Mouse (Mus musculus) forebrain, embryonic 12.5 days (tissue): ENCODE data around the gene Kcnmb4. TPM values are rescaled to one million over a fixed set of nuclear protein-coding genes. Genes with fewer than 3 reads are reported as not detected.

Experiments used
- ATAC-seq: fragments of 200-750 bp; cut with Nextera tagmentation; 2 replicates; pipeline ENCODE4 v1.8.0; 2017; ENCODE audit warnings: moderate TSS enrichment; ENCODE audit not compliant: low FRiP score
- H3K27ac ChIP-seq: fragments of 300-500 bp; sonication (generic); 2 replicates; pipeline ENCODE4 v1.5.1; 2016; ENCODE audit warnings: mild to moderate bottlenecking
- H3K27me3 ChIP-seq: fragments of 300-500 bp; sonication (generic); 2 replicates; pipeline ENCODE4 v1.6.1; 2016; ENCODE audit warnings: mild to moderate bottlenecking
- H3K36me3 ChIP-seq: fragments of 300-500 bp; sonication (generic); replicated peaks from 2 replicates; pipeline ENCODE4 v1.6.1; 2016; ENCODE audit warnings: mild to moderate bottlenecking
- H3K4me1 ChIP-seq: fragments of 300-500 bp; sonication (generic); 2 replicates; pipeline ENCODE4 v1.6.1; 2016
- H3K4me2 ChIP-seq: fragments of 300-500 bp; sonication (generic); 2 replicates; pipeline ENCODE4 v1.6.1; 2016; ENCODE audit warnings: mild to moderate bottlenecking, moderate library complexity
- H3K4me3 ChIP-seq: fragments of 300-500 bp; sonication (generic); replicated peaks from 2 replicates; pipeline ENCODE4 v1.5.1; 2016; ENCODE audit warnings: mild to moderate bottlenecking
- H3K9ac ChIP-seq: fragments of 300-500 bp; sonication (generic); 2 replicates; pipeline ENCODE4 v1.6.1; 2016; ENCODE audit warnings: mild to moderate bottlenecking
- H3K9me3 ChIP-seq: fragments of 300-500 bp; sonication (generic); 2 replicates; pipeline ENCODE4 v1.6.1; 2016
- WGBS: fragments of 180-500 bp; shearing (Covaris S2); methylation state at CpG from one replicate; pipeline ENCODE4 v1.1.7; 2016; 5-methylcytosine and 5-hydroxymethylcytosine counted together
- polyA plus RNA-seq: library from polyadenylated mRNA; unstranded; fragments of >200 nt; fragmentation: Nextera tagmentation; extraction: Ambion mirVana; gene quantifications from 2 replicates; pipeline ENCODE4 v1.2.1, GENCODE M21; 2016

Gene Kcnmb4
- polyA plus RNA-seq, 1 experiment from 2014 or later, result 10.9 TPM

- Histone ChIP-seq H3K27ac (no peak overlapping the region), H3K4me3 (no peak overlapping the region), H3K9me3 (peaks cover 5% of the 10 kb centered on the region; the same call in 1 of the 2 replicates), H3K4me1 (peaks cover 8% of the 10 kb centered on the region), H3K4me2 (no peak overlapping the region), H3K27me3 (no peaks in the 10 kb centered on the region), H3K36me3 (no peaks in the 10 kb centered on the region), H3K9ac (no peak overlapping the region)
- 72% methylated on average over 24 of the region's 24 CpGs for WGBS
- no peak for ATAC-seq
Observed at GRCm38 (mm10) chr10:116418121-116418726, 55.5 kb downstream of the Kcnmb4 start.

- WGBS, result 76% methylated on average over 5 of the region's 5 CpGs
- no peak overlapping the region for H3K9ac ChIP-seq
- H3K4me1 ChIP-seq, result peaks cover 8% of the 10 kb centered on the region
- no peak overlapping the region for H3K4me3 ChIP-seq
- ATAC-seq, result no peak
- no peaks in the 10 kb centered on the region for H3K27me3 ChIP-seq
- H3K9me3 ChIP-seq, result peaks cover 5% of the 10 kb centered on the region; the same call in 1 of the 2 replicates
- no peaks in the 10 kb centered on the region for H3K36me3 ChIP-seq
- no peak overlapping the region for H3K27ac ChIP-seq
- H3K4me2 ChIP-seq, result no peak overlapping the region
Observed at GRCm38 (mm10) chr10:116416726-116417125, 57.0 kb downstream of the Kcnmb4 start.

DNA sequence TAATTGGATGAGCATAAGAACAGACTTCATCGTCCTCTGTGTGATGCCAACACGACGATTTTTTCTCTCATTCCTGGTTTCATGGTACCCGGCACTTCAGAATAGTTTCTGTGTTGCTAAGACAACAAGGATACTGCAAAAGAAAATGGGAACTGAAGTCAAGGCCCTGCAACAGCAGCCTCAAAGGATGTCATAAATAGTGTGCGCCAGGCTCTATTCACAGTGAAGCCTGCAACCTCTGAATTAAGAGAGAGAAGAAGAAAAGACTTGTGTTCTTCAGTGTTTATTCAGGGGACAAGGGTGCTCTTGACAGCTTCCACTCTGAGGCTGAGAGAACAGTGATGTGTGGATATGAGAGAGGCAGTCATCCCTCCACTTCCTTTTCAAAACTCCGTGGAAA, 57.5 kb downstream of the Kcnmb4 start:
- Histone ChIP-seq H3K27ac (no peak overlapping the region), H3K4me2 (no peak overlapping the region), H3K27me3 (no peaks in the 10 kb centered on the region), H3K9ac (no peak overlapping the region), H3K4me3 (no peak overlapping the region), H3K36me3 (no peaks in the 10 kb centered on the region), H3K4me1 (peaks cover 8% of the 10 kb centered on the region), H3K9me3 (peaks cover 5% of the 10 kb centered on the region; the same call in 1 of the 2 replicates)
- 37% methylated on average over 6 of the region's 6 CpGs for WGBS
- ATAC-seq, result no peak; the same call in 1 of the 2 replicates

- H3K4me2 ChIP-seq, result no peak overlapping the region
- no peaks in the 10 kb centered on the region for H3K36me3 ChIP-seq
- H3K9me3 ChIP-seq, result no peaks in the 10 kb centered on the region; the same call in 1 of the 2 replicates
- H3K27me3 ChIP-seq, result no peaks in the 10 kb centered on the region
- H3K9ac ChIP-seq, result no peak overlapping the region
- no peak overlapping the region for H3K27ac ChIP-seq
- H3K4me1 ChIP-seq, result peaks cover 1% of the 10 kb centered on the region; the same call in 1 of the 2 replicates
- WGBS, result 64% methylated on average over 9 of the region's 9 CpGs
- no peak overlapping the region for H3K4me3 ChIP-seq
- ATAC-seq, result no peak
Observed at GRCm38 (mm10) chr10:116410826-116411225, 62.9 kb downstream of the Kcnmb4 start.

DNA sequence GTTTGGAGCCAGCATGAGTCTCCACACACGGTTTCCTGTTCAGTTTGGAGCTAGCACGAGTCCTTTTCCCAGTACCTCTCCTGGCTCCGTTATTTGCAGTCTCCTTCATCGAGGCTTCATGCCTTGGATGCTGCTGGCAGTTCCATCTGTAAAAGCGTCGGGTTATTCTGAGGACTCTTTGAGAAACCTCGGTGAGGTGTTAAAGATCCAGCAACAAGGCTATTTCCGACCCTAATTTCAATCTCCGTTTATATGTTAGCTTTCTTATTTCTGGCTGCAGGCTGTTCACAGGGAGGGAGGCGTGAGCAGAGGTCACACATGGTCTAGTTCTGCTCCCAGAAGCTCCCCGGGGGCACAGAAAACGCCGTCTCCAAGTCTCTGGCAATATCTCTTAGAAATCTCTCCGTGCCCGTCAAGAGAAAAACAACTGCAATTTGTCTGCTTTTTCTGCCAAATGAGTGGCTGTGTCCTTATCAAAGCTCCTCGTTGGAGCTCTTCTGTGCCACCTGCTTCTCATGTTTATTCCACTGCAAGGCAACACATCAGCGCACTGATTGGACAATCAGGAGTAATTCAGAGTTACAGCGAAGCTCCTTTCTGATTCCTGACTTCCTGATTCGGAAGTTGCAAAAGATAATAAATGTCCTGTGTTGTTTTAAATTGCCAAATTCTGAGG, 65.9 kb downstream of the Kcnmb4 start:
- no peak for ATAC-seq
- Histone ChIP-seq H3K4me2 (no peak overlapping the region), H3K36me3 (no peaks in the 10 kb centered on the region), H3K4me3 (no peak overlapping the region), H3K27me3 (no peaks in the 10 kb centered on the region), H3K9me3 (no peaks in the 10 kb centered on the region), H3K27ac (no peak overlapping the region), H3K4me1 (no peaks in the 10 kb centered on the region), H3K9ac (no peak overlapping the region)
- 76% methylated on average over 19 of the region's 19 CpGs for WGBS

DNA sequence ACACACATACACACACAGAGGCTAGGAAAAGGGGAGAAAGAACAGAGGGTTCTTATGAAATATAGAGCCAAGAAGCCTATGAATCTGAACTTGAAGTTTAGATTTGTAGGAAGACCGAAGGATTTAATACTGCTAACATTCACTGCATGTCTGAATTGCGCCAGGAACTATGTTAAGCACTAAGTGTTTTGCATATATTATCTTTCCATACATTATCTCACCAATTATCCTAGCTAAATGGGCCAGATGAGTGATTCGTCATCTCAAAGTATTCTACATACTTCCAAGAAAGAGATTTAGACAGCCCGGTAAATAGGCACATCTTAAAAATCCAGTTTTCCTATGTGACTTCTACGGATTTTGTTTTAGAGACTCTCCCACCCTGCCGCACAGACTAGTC, 68.7 kb downstream of the Kcnmb4 start:
- Histone ChIP-seq H3K9ac (no peak overlapping the region), H3K27me3 (no peaks in the 10 kb centered on the region), H3K27ac (no peak overlapping the region), H3K36me3 (no peaks in the 10 kb centered on the region), H3K9me3 (no peaks in the 10 kb centered on the region), H3K4me2 (no peak overlapping the region), H3K4me3 (no peak overlapping the region), H3K4me1 (no peaks in the 10 kb centered on the region)
- whole genome bisulfite sequencing, result 92% methylated on average over 6 of the region's 6 CpGs
- ATAC-seq, result no peak

GRCm38 (mm10) chr10:116403679-116404078, 70.0 kb downstream of the Kcnmb4 start:
- H3K36me3 ChIP-seq, result no peaks in the 10 kb centered on the region

GRCm38 (mm10) chr10:116402742-116403425, 70.8 kb downstream of the Kcnmb4 start:
- no peak for ATAC-seq
- H3K4me2 ChIP-seq, result no peak overlapping the region
- no peaks in the 10 kb centered on the region for H3K27me3 ChIP-seq
- no peak overlapping the region for H3K9ac ChIP-seq
- WGBS, result 96% methylated on average over 6 of the region's 6 CpGs
- H3K4me1 ChIP-seq, result no peaks in the 10 kb centered on the region
- H3K9me3 ChIP-seq, result no peaks in the 10 kb centered on the region
- no peaks in the 10 kb centered on the region for H3K36me3 ChIP-seq
- H3K27ac ChIP-seq, result no peak overlapping the region
- no peak overlapping the region for H3K4me3 ChIP-seq

More at GRCm38 (mm10) chr10:116403679-116404078, 70.0 kb downstream of the Kcnmb4 start:
- H3K27me3 ChIP-seq, result no peaks in the 10 kb centered on the region
- no peak overlapping the region for H3K4me2 ChIP-seq
- H3K27ac ChIP-seq, result no peak overlapping the region
- no peaks in the 10 kb centered on the region for H3K4me1 ChIP-seq
- H3K9ac ChIP-seq, result no peak overlapping the region
- no peaks in the 10 kb centered on the region for H3K9me3 ChIP-seq
- no peak for ATAC-seq
- H3K4me3 ChIP-seq, result no peak overlapping the region
- WGBS, result 76% methylated on average over 4 of the region's 4 CpGs

DNA sequence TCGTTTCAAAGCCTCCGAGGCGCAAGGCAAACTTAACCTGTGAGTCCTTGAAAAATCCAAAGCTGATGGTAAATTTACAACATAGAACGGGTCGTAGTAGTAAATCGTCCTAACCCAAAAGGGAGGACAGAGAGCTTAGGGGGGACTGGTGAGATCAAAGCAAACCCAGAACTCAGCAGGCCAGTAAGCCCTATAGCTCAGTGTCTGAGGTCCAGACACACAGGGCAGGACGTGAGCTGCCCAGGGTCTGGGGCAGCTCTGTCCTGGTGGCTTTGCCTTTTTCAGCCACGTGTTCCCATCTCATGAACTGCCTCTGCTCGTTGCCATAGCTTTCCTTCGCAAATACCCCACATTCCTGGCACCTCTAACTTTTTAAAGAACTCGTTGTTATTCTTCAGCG, 75.7 kb downstream of the Kcnmb4 start:
- no peak for ATAC-seq
- Histone ChIP-seq H3K27me3 (no peaks in the 10 kb centered on the region), H3K9me3 (no peaks in the 10 kb centered on the region), H3K4me2 (peak overlapping the region; percentile 25; the same call in 1 of the 2 replicates), H3K27ac (no peak overlapping the region), H3K4me3 (no peak overlapping the region), H3K36me3 (no peaks in the 10 kb centered on the region), H3K4me1 (no peaks in the 10 kb centered on the region), H3K9ac (no peak overlapping the region)
- WGBS, result 61% methylated on average over 12 of the region's 12 CpGs

- no peaks in the 10 kb centered on the region for H3K27me3 ChIP-seq
- H3K27ac ChIP-seq, result no peak overlapping the region
- H3K4me2 ChIP-seq, result peak overlapping the region; percentile 25; the same call in 1 of the 2 replicates
- no peaks in the 10 kb centered on the region for H3K36me3 ChIP-seq
- 36% methylated on average over 14 of the region's 14 CpGs for WGBS
- ATAC-seq, result no peak
- no peaks in the 10 kb centered on the region for H3K9me3 ChIP-seq
- H3K9ac ChIP-seq, result no peak overlapping the region
- H3K4me3 ChIP-seq, result no peak overlapping the region
- no peaks in the 10 kb centered on the region for H3K4me1 ChIP-seq
Observed at GRCm38 (mm10) chr10:116397573-116397972, 76.1 kb downstream of the Kcnmb4 start.

DNA sequence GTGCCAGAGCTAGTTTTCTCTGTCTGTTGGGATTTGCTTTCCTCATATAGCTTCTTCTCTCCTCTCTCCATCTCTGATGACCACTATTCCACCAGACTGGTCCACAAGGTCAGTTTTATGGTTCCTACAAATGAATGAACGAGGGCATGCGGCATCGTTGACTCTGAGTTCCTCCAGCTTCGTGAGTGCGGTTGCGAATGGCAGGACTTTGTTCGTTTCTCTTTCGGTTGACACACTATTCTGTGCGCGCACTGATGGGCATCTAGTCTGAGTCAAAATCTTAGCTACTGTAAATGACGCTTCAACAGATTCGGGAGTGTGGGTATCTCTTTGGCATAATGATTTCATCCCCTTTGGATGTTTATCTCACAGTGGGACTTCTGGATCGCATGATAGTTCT, 76.7 kb downstream of the Kcnmb4 start:
- Histone ChIP-seq H3K4me2 (no peak overlapping the region), H3K9ac (no peak overlapping the region)
- WGBS, result 91% methylated on average over 13 of the region's 13 CpGs

GRCm38 (mm10) chr10:116396279-116396678, 77.4 kb downstream of the Kcnmb4 start:
- Histone ChIP-seq H3K9ac (no peak overlapping the region), H3K4me1 (no peaks in the 10 kb centered on the region), H3K36me3 (no peaks in the 10 kb centered on the region), H3K27me3 (no peaks in the 10 kb centered on the region), H3K4me3 (no peak overlapping the region), H3K9me3 (no peaks in the 10 kb centered on the region), H3K27ac (no peak overlapping the region), H3K4me2 (no peak overlapping the region)
- ATAC-seq, result no peak
- 85% methylated on average over 5 of the region's 5 CpGs for WGBS

More for the DNA sequence above, 76.7 kb downstream of the Kcnmb4 start:
- Histone ChIP-seq H3K27ac (no peak overlapping the region), H3K36me3 (no peaks in the 10 kb centered on the region), H3K4me1 (no peaks in the 10 kb centered on the region), H3K4me3 (no peak overlapping the region), H3K9me3 (no peaks in the 10 kb centered on the region), H3K27me3 (no peaks in the 10 kb centered on the region)
- ATAC-seq, result no peak
